Mouse (Mus musculus) intestine, embryonic 15.5 days (tissue): ENCODE data around the gene Scfd2. TPM values are rescaled to one million over a fixed set of nuclear protein-coding genes. Genes with fewer than 3 reads are reported as not detected.
A peak's percentile ranks its signal among the peaks of the same experiment; 100 is the strongest.

ENCODE experiments used
- ATAC-seq: fragments of 200-750 bp; cut with Nextera tagmentation; 2 replicates; pipeline ENCODE4 v1.8.0; 2017; ENCODE audit warnings: moderate TSS enrichment, moderate library complexity
- H3K27ac ChIP-seq: fragments of 300-500 bp; sonication (generic); 2 replicates; pipeline ENCODE4 v1.5.1; 2015; ENCODE audit warnings: mild to moderate bottlenecking, inconsistent platforms
- H3K27me3 ChIP-seq: fragments of 300-500 bp; sonication (generic); replicated peaks from 2 replicates; pipeline ENCODE4 v1.6.1; 2015; ENCODE audit warnings: inconsistent platforms
- H3K36me3 ChIP-seq: fragments of 300-500 bp; sonication (generic); 2 replicates; pipeline ENCODE4 v1.6.1; 2015; ENCODE audit warnings: inconsistent platforms
- H3K4me1 ChIP-seq: fragments of 300-500 bp; sonication (generic); replicated peaks from 2 replicates; pipeline ENCODE4 v1.6.1; 2015; ENCODE audit warnings: inconsistent platforms
- H3K4me2 ChIP-seq: fragments of 300-500 bp; sonication (generic); replicated peaks from 2 replicates; pipeline ENCODE4 v1.6.1; 2015; ENCODE audit warnings: mild to moderate bottlenecking, inconsistent platforms
- H3K4me3 ChIP-seq: fragments of 300-500 bp; sonication (generic); replicated peaks from 2 replicates; pipeline ENCODE4 v1.5.1; 2015; ENCODE audit warnings: inconsistent platforms
- H3K9ac ChIP-seq: fragments of 300-500 bp; sonication (generic); 2 replicates; pipeline ENCODE4 v1.6.1; 2015; ENCODE audit warnings: inconsistent platforms
- H3K9me3 ChIP-seq: fragments of 300-500 bp; sonication (generic); 2 replicates; pipeline ENCODE4 v1.6.1; 2016; ENCODE audit warnings: inconsistent platforms
- WGBS: fragments of 180-500 bp; shearing (Covaris S2); methylation state at CpG from one replicate; pipeline ENCODE4 v1.1.7; 2015; 5-methylcytosine and 5-hydroxymethylcytosine counted together
- polyA plus RNA-seq: library from polyadenylated mRNA; unstranded; fragments of >200 nt; fragmentation: Nextera tagmentation; extraction: Ambion mirVana; gene quantifications from 2 replicates; pipeline ENCODE4 v1.2.1, GENCODE M21; 2015

Scfd2 gene
- polyA plus RNA-seq, 1 experiment from 2014 or later = 17.2 TPM

- no peak for ATAC-seq
- Histone ChIP-seq H3K4me2 (no peak overlapping the region), H3K9ac (no peak overlapping the region), H3K27ac (no peak overlapping the region), H3K4me3 (no peak overlapping the region), H3K27me3 (no peaks in the 10 kb centered on the region), H3K4me1 (peaks cover 21% of the 10 kb centered on the region), H3K36me3 (peaks cover 12% of the 10 kb centered on the region; the same call in 1 of the 2 replicates), H3K9me3 (no peaks in the 10 kb centered on the region)
- WGBS = 85% methylated on average over 13 of the region's 13 CpGs
Observed at GRCm38 (mm10) chr5:74199793-74200192, 331.8 kb downstream of the Scfd2 start.

GRCm38 (mm10) chr5:74198446-74198845 lies 333.1 kb downstream of the Scfd2 start:
- ATAC-seq = no peak
- H3K27me3 ChIP-seq = no peaks in the 10 kb centered on the region
- H3K4me1 ChIP-seq = peaks cover 31% of the 10 kb centered on the region
- no peak overlapping the region for H3K9ac ChIP-seq
- 70% methylated on average over 11 of the region's 11 CpGs for WGBS
- H3K27ac ChIP-seq = no peak overlapping the region
- H3K9me3 ChIP-seq = no peaks in the 10 kb centered on the region
- no peak overlapping the region for H3K4me3 ChIP-seq
- peaks cover 12% of the 10 kb centered on the region; the same call in 1 of the 2 replicates for H3K36me3 ChIP-seq
- peak overlapping the region; percentile 98 for H3K4me2 ChIP-seq

- Histone ChIP-seq H3K36me3 (peaks cover 12% of the 10 kb centered on the region; the same call in 1 of the 2 replicates), H3K27ac (peak overlapping the region; percentile 69), H3K4me1 (peaks cover 31% of the 10 kb centered on the region), H3K9me3 (no peaks in the 10 kb centered on the region), H3K4me2 (peak overlapping the region; percentile 98), H3K27me3 (no peaks in the 10 kb centered on the region), H3K9ac (peak overlapping the region; percentile 24; the same call in 1 of the 2 replicates), H3K4me3 (peak overlapping the region; percentile 92)
- 63% methylated on average over 22 of the region's 22 CpGs for WGBS
- no peak for ATAC-seq
Observed at GRCm38 (mm10) chr5:74197541-74198330, 333.8 kb downstream of the Scfd2 start.

- H3K9me3 ChIP-seq = no peaks in the 10 kb centered on the region
- 0 out of 2 replicates have a peak overlapping the region, but pooled peaks have one; percentile 8 for H3K9ac ChIP-seq
- H3K4me1 ChIP-seq = peaks cover 31% of the 10 kb centered on the region
- no peaks in the 10 kb centered on the region for H3K27me3 ChIP-seq
- WGBS = 2% methylated on average over 4 of the region's 4 CpGs
- H3K4me2 ChIP-seq = peak overlapping the region; percentile 98
- H3K36me3 ChIP-seq = peaks cover 12% of the 10 kb centered on the region; the same call in 1 of the 2 replicates
- peak overlapping the region; percentile 92 for H3K4me3 ChIP-seq
- H3K27ac ChIP-seq = peak overlapping the region; percentile 81
- no peak for ATAC-seq
Observed at GRCm38 (mm10) chr5:74196307-74196618, 335.3 kb downstream of the Scfd2 start.

- peak overlapping the region; percentile 81 for H3K27ac ChIP-seq
- peaks cover 12% of the 10 kb centered on the region; the same call in 1 of the 2 replicates for H3K36me3 ChIP-seq
- whole genome bisulfite sequencing = 1% methylated on average over 27 of the region's 27 CpGs
- H3K4me1 ChIP-seq = peaks cover 31% of the 10 kb centered on the region
- peak overlapping the region; percentile 98 for H3K4me2 ChIP-seq
- H3K9me3 ChIP-seq = no peaks in the 10 kb centered on the region
- peak overlapping the region; percentile 92 for H3K4me3 ChIP-seq
- ATAC-seq = peak; percentile 27
- peak overlapping the region; percentile 94 for H3K9ac ChIP-seq
- no peaks in the 10 kb centered on the region for H3K27me3 ChIP-seq
Observed at GRCm38 (mm10) chr5:74195614-74196306, 335.8 kb downstream of the Scfd2 start.

- Histone ChIP-seq H3K9ac (peak within 1 kb of the TSS; percentile 94), H3K4me1 (peaks cover 31% of the 10 kb centered on the region), H3K27ac (peak within 1 kb of the TSS; percentile 81), H3K4me2 (peak within 1 kb of the TSS; percentile 98), H3K9me3 (no peaks in the 10 kb centered on the region), H3K4me3 (peak within 1 kb of the TSS; percentile 92), H3K36me3 (peaks cover 12% of the 10 kb centered on the region; the same call in 1 of the 2 replicates), H3K27me3 (no peaks in the 10 kb centered on the region)
- WGBS = under 1% methylated on average over 82 of the region's 82 CpGs
- ATAC-seq = peak; percentile 95
Observed at GRCm38 (mm10) chr5:74194841-74195613, 336.5 kb downstream of the Scfd2 start, which contains the start of gene Rasl11b. TSS of gene Rasl11b (plus strand) at chr5:74195286.

GRCm38 (mm10) chr5:74194027-74194840 lies 337.3 kb downstream of the Scfd2 start:
- Histone ChIP-seq H3K27ac (peak overlapping the region; percentile 58), H3K4me2 (peak overlapping the region; percentile 98), H3K27me3 (no peaks in the 10 kb centered on the region), H3K4me3 (peak overlapping the region; percentile 92), H3K36me3 (peaks cover 10% of the 10 kb centered on the region; the same call in 1 of the 2 replicates), H3K4me1 (peaks cover 27% of the 10 kb centered on the region), H3K9me3 (no peaks in the 10 kb centered on the region), H3K9ac (peak overlapping the region; percentile 94)
- peak; percentile 46 for ATAC-seq
- 29% methylated on average over 16 of the region's 16 CpGs for WGBS

- no peak overlapping the region for H3K9ac ChIP-seq
- peaks cover 27% of the 10 kb centered on the region for H3K4me1 ChIP-seq
- H3K36me3 ChIP-seq = peaks cover 4% of the 10 kb centered on the region; the same call in 1 of the 2 replicates
- WGBS = 30% methylated on average over 7 of the region's 7 CpGs
- peak overlapping the region; percentile 58; the same call in 1 of the 2 replicates for H3K27ac ChIP-seq
- no peaks in the 10 kb centered on the region for H3K27me3 ChIP-seq
- no peak for ATAC-seq
- peak overlapping the region; percentile 98 for H3K4me2 ChIP-seq
- no peak overlapping the region for H3K4me3 ChIP-seq
- no peaks in the 10 kb centered on the region for H3K9me3 ChIP-seq
Observed at GRCm38 (mm10) chr5:74193626-74194025, 337.9 kb downstream of the Scfd2 start.

- H3K4me1 ChIP-seq = peaks cover 21% of the 10 kb centered on the region
- H3K36me3 ChIP-seq = no peaks in the 10 kb centered on the region
- no peak overlapping the region for H3K4me2 ChIP-seq
- no peak overlapping the region for H3K27ac ChIP-seq
- 68% methylated on average over 2 of the region's 2 CpGs for WGBS
- no peaks in the 10 kb centered on the region for H3K27me3 ChIP-seq
- no peak overlapping the region for H3K4me3 ChIP-seq
- no peak for ATAC-seq
- H3K9ac ChIP-seq = no peak overlapping the region
- no peaks in the 10 kb centered on the region for H3K9me3 ChIP-seq
Observed at GRCm38 (mm10) chr5:74193008-74193407, 338.6 kb downstream of the Scfd2 start.

- ATAC-seq = no peak
- peaks cover 11% of the 10 kb centered on the region for H3K4me1 ChIP-seq
- H3K4me2 ChIP-seq = no peak overlapping the region
- no peaks in the 10 kb centered on the region for H3K36me3 ChIP-seq
- 80% methylated on average over 5 of the region's 5 CpGs for WGBS
- H3K27me3 ChIP-seq = no peaks in the 10 kb centered on the region
- no peak overlapping the region for H3K9ac ChIP-seq
- H3K4me3 ChIP-seq = no peak overlapping the region
- H3K27ac ChIP-seq = no peak overlapping the region
- no peaks in the 10 kb centered on the region for H3K9me3 ChIP-seq
Observed at GRCm38 (mm10) chr5:74190911-74191310, 340.6 kb downstream of the Scfd2 start.

GRCm38 (mm10) chr5:74190161-74190491 lies 341.4 kb downstream of the Scfd2 start:
- H3K9me3 ChIP-seq = no peaks in the 10 kb centered on the region
- H3K4me2 ChIP-seq = no peak overlapping the region
- WGBS = 54% methylated on average over 9 of the region's 9 CpGs
- no peak overlapping the region for H3K27ac ChIP-seq
- no peak overlapping the region for H3K4me3 ChIP-seq
- H3K9ac ChIP-seq = no peak overlapping the region
- no peaks in the 10 kb centered on the region for H3K27me3 ChIP-seq
- no peak for ATAC-seq
- H3K36me3 ChIP-seq = no peaks in the 10 kb centered on the region
- peaks cover 11% of the 10 kb centered on the region for H3K4me1 ChIP-seq
